Mouse (Mus musculus) cerebellum, adult 2 months (tissue): ENCODE data around the gene Arhgap24. TPM values are rescaled to one million over a fixed set of nuclear protein-coding genes. Genes with fewer than 3 reads are reported as not detected.

Source experiments
- DNase-seq, 2 experiments: peaks; one replicate each; pipeline ENCODE4 v3.0.0; 2021
- H3K27ac ChIP-seq: fragments of 200-500 bp; 2 replicates; pipeline ENCODE4 v1.5.1; 2012; ENCODE audit warnings: low read length, control low read depth, inconsistent platforms; ENCODE audit not compliant: insufficient read depth
- H3K27me3 ChIP-seq: fragments of 200-500 bp; 2 replicates; pipeline ENCODE4 v1.6.1; 2012; ENCODE audit warnings: inconsistent platforms, mild to moderate bottlenecking, low read length, moderate library complexity; ENCODE audit not compliant: control insufficient read depth, insufficient read depth
- H3K4me1 ChIP-seq: fragments of 200-500 bp; 2 replicates; pipeline ENCODE4 v1.6.1; 2011; ENCODE audit warnings: low read length; ENCODE audit not compliant: control insufficient read depth, insufficient read depth
- H3K4me3 ChIP-seq: fragments of 200-500 bp; replicated peaks from 2 replicates; pipeline ENCODE3; 2011; ENCODE audit warnings: mild to moderate bottlenecking, low read depth, low read length, control low read depth; ENCODE audit not compliant: insufficient read depth
- CTCF ChIP-seq: fragments of 200-500 bp; IDR thresholded peaks from 2 replicates; pipeline ENCODE4 v1.5.1; 2011; ENCODE audit warnings: low read depth, mild to moderate bottlenecking, control low read depth, low read length, moderate library complexity, borderline replicate concordance; ENCODE audit not compliant: insufficient read depth
- POLR2A ChIP-seq: fragments of 200-500 bp; IDR thresholded peaks from 2 replicates; pipeline ENCODE4 v1.6.1; 2011; ENCODE audit warnings: low read length, control low read depth, borderline replicate concordance; ENCODE audit not compliant: insufficient read depth
- WGBS: fragments of 180-500 bp; shearing (Covaris S2); methylation state at CpG from one replicate; pipeline ENCODE4 v1.1.7; 2018; 5-methylcytosine and 5-hydroxymethylcytosine counted together
- polyA plus RNA-seq: library from polyadenylated mRNA; depleted of rRNA; stranded (reverse); fragments of >200 nt; gene quantifications from 2 replicates; pipeline ENCODE4 v1.2.3, GENCODE M21; 2012

Arhgap24 gene
- polyA plus RNA-seq, 1 experiment = 11.3 TPM

GRCm38 (mm10) chr5:102453324-102453723 lies 27.9 kb upstream of the Arhgap24 start:
- Histone ChIP-seq H3K4me3 (no peak overlapping the region), H3K27me3 (no peaks in the 10 kb centered on the region), H3K4me1 (no peaks in the 10 kb centered on the region), H3K27ac (no peak overlapping the region)
- WGBS = 96% methylated on average over 2 of the region's 2 CpGs
- DNase-seq = no peak
- TF ChIP-seq CTCF (no peak), POLR2A (no peak)

- no peak for DNase-seq
- TF ChIP-seq CTCF = no peak
- TF ChIP-seq POLR2A = no peak
- Histone ChIP-seq H3K27me3 (no peaks in the 10 kb centered on the region), H3K4me1 (no peaks in the 10 kb centered on the region), H3K27ac (no peak overlapping the region), H3K4me3 (no peak overlapping the region)
- 60% methylated on average over 2 of the region's 2 CpGs for WGBS
Measured at GRCm38 (mm10) chr5:102455247-102455646, 25.9 kb upstream of the Arhgap24 start.

GRCm38 (mm10) chr5:102460452-102461197 lies 20.6 kb upstream of the Arhgap24 start:
- 87% methylated on average over 12 of the region's 12 CpGs for WGBS
- Histone ChIP-seq H3K4me1 (no peaks in the 10 kb centered on the region), H3K4me3 (no peak overlapping the region), H3K27me3 (no peaks in the 10 kb centered on the region), H3K27ac (no peak overlapping the region)
- TF ChIP-seq POLR2A (no peak), CTCF (no peak)
- no peak for DNase-seq

GRCm38 (mm10) chr5:102462948-102463347 lies 18.2 kb upstream of the Arhgap24 start:
- no peaks in the 10 kb centered on the region for H3K4me1 ChIP-seq
- WGBS = 75% methylated on average over 3 of the region's 3 CpGs
- no peak for DNase-seq
- TF ChIP-seq POLR2A (no peak), CTCF (no peak)
- no peaks in the 10 kb centered on the region for H3K27me3 ChIP-seq
- no peak overlapping the region for H3K4me3 ChIP-seq
- H3K27ac ChIP-seq = no peak overlapping the region

GRCm38 (mm10) chr5:102465372-102465771 lies 15.8 kb upstream of the Arhgap24 start:
- no peaks in the 10 kb centered on the region for H3K27me3 ChIP-seq
- H3K4me3 ChIP-seq = no peak overlapping the region
- TF ChIP-seq POLR2A = no peak
- no peak for TF ChIP-seq CTCF
- no peak overlapping the region for H3K27ac ChIP-seq
- no peaks in the 10 kb centered on the region for H3K4me1 ChIP-seq
- 86% methylated on average over 2 of the region's 2 CpGs for WGBS
- DNase-seq = no peak

GRCm38 (mm10) chr5:102468292-102468691 lies 12.9 kb upstream of the Arhgap24 start:
- DNase-seq = no peak
- TF ChIP-seq POLR2A = no peak
- no peak for TF ChIP-seq CTCF
- Histone ChIP-seq H3K4me3 (no peak overlapping the region), H3K27ac (no peak overlapping the region), H3K27me3 (no peaks in the 10 kb centered on the region), H3K4me1 (no peaks in the 10 kb centered on the region)
- WGBS = 94% methylated on average over 3 of the region's 3 CpGs

GRCm38 (mm10) chr5:102470284-102470683 lies 10.9 kb upstream of the Arhgap24 start:
- Histone ChIP-seq H3K4me1 (no peaks in the 10 kb centered on the region), H3K4me3 (no peak overlapping the region), H3K27me3 (no peaks in the 10 kb centered on the region), H3K27ac (no peak overlapping the region)
- TF ChIP-seq POLR2A (no peak), CTCF (no peak)
- DNase-seq = no peak
- 92% methylated on average over 2 of the region's 2 CpGs for WGBS

- Histone ChIP-seq H3K27me3 (no peaks in the 10 kb centered on the region), H3K27ac (no peak overlapping the region), H3K4me3 (no peak overlapping the region), H3K4me1 (no peaks in the 10 kb centered on the region)
- DNase-seq = no peak
- TF ChIP-seq POLR2A (no peak), CTCF (no peak)
- 0% methylated on average over 2 of the region's 2 CpGs for WGBS
Measured at GRCm38 (mm10) chr5:102478076-102478475, 3.1 kb upstream of the Arhgap24 start.
